Mouse (Mus musculus): ENCODE results near the gene Apobec3. TPM values are rescaled to one million over a fixed set of nuclear protein-coding genes. Genes with fewer than 3 reads are reported as not detected.

Gene Apobec3
- total RNA-seq (2021) = 1 to 10 TPM; 4.7 to 6.0 TPM

- peak; percentile 66 for DNase-seq
- intact Hi-C loops (cut with DNase I) = no loop called here
Observed at GRCm38 (mm10) chr15:79891436-79892212, at the start of gene Apobec3. Apobec3 (plus strand) TSS chr15:79891659.

GRCm38 (mm10) chr15:79842985-79843384, 48.5 kb upstream of the Apobec3 start:
- intact Hi-C loops (cut with DNase I) = no loop called here
- no peak for DNase-seq

DNA sequence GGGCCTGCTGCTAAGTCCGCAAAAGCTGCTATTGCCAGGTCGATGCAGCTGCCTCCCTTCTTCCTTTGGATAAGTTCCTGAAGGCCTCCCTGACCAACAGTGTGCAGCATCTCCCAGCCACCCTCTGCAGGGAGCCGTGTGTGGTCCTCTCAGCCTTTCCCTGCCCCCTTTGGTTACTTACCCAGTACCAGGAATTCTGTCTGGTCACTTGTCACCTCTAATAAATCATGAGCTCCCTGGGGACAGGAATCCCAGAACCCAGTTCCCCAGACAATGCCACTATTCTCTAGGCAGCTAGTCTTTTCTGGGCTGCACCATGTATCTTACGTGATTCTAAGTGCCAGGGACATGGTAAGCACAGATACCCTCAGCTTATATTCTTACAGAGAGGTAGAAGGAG, 45.5 kb upstream of the Apobec3 start:
- intact Hi-C loops (cut with DNase I) = no loop called here
- no peak for DNase-seq

GRCm38 (mm10) chr15:79847100-79847499, 44.4 kb upstream of the Apobec3 start:
- DNase-seq = no peak
- intact Hi-C loops (cut with DNase I) = no loop called here

GRCm38 (mm10) chr15:79850143-79850542, 41.3 kb upstream of the Apobec3 start:
- DNase-seq = no peak
- intact Hi-C loops (cut with DNase I) = no loop called here

DNA sequence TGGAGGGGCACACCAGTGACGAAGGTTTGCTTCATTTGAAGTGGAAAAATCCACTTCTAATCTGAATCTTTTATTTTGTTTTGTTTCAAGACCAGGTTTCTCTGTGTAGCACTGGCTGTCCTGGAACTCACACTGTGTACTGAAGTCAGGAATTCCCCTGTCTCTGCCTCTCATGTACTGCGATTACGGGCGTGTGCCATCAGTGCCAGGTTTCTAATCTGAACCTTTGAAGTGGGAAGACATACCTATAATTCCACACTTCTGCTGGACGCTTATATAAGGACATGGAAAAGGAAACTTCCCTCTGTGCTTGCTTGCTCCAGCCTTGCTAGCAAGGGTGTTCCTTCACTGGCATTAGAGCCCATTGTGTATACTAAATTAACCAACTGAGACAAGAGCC, 32.5 kb upstream of the Apobec3 start:
- no peak for DNase-seq
- intact Hi-C loops (cut with DNase I) = no loop called here

GRCm38 (mm10) chr15:79859821-79860220, 31.6 kb upstream of the Apobec3 start:
- DNase-seq = no peak
- intact Hi-C loops (cut with DNase I) = no loop called here

DNA sequence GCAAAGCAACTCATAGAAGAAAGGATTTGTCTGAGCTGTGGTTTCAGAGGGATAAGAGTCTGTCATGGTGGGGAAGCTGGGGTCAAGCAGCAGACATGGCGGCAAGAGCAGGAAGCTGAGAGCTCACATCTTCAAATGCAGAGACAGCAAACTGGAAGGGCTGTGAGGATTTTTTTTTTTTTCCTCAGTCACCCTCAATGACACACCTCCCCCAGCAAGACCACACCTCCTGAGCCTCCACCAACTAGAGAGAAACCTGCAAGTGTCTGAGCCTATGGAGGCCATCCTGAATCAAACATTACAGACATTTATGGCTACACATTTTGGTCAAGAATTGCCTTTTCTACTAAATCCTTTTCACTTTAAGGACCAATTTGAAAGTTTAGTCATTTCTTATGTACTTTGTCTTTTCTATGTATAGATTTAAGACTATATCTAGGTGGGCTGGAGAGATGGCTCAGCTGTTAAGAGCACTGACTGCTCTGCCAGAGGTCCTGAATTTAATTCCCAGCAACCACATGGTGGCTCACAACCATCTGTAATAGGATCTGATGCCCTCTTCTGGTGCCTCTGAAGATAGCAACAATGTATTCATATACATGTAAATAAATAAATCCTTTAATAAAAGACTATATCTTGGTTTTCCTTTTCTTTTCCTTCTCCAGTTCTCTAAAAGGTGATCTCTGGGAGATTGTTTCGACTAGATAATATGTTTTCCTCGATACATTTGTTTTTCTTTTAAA, 24.0 kb upstream of the Apobec3 start:
- intact Hi-C loops (cut with DNase I) = no loop called here
- DNase-seq = no peak

DNA sequence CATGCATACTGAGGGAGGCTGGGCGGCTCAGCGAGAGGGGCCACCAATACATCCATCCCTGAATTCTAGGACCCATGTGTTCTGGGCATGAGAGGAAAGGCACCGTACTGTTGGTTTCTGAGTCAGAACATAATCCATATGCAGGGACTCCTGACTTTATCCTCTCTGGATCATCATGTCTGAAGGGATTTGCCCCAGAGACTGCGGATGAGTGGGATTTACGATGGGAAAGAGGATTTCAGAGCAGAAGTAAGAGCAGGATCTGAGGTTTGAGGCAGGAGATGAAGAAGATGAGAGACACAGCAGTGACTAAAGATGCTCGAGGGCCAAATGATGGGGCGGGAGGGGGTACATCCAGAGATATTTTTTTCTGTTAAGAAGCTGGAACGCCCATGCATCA, 17.9 kb upstream of the Apobec3 start:
- intact Hi-C loops (cut with DNase I) = no loop called here
- DNase-seq = no peak

- intact Hi-C loops (cut with DNase I) = no loop called here
- no peak for DNase-seq
Observed at GRCm38 (mm10) chr15:79873995-79874394, 17.5 kb upstream of the Apobec3 start.

DNA sequence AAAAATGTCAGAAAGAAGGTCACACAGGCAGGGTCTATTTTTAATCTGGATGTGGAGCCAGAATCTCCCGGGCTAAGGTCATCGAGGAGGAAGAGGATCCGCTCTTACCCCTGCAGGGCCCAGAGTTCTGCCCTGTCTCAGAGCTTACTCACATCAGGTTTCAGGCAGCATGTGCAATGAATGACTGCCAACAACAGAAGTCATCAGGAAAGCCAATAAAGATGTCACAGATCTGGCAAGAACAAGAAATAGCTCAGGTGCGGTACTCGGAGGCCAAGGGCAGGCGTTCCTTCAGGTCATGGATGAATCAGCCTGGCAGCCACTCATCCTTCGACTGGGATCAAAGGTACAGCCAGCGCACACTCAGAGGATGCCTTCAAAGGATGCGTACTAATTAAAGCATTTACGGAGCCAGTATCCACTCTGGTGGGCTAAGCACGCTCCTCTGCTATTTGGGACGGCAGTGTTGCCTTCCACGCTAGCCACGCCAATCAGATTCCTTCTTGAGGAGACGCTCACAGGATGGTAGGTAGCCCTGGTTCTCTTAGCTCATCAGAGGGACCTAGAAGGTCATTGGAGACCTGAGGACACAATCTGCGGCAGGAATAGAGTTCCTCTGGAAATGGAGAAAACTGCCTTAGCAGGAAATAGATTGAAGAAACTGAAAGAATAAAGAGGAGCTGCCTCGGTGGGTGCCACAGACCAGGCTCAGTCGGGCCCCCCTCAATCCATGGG, 16.0 kb upstream of the Apobec3 start:
- peak; percentile 5 for DNase-seq
- intact Hi-C loops (cut with DNase I) = no loop called here

- intact Hi-C loops (cut with DNase I) = no loop called here
- no peak for DNase-seq
Observed at GRCm38 (mm10) chr15:79878725-79879136, 12.7 kb upstream of the Apobec3 start.

DNA sequence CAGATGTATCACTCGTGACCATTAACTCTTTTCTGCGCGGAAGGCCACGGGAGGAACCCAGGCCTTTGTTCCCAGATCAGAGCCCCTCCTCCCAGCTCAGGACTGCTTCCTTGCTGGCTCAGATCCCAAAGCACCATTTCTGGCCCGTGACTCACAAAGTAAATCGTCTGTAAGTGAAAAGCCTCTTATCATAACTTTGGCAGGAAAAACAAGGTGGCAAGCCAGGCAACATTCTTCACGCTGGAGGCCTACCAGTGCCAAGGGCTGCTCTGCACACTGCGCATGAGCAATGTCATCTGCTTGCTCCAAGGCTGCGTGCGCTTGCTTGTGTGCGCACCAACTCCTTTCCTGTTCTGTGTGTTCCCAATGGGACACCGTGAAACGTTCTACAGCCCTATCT, 12.1 kb upstream of the Apobec3 start:
- intact Hi-C loops (cut with DNase I) = no loop called here
- peak; percentile 84 for DNase-seq

GRCm38 (mm10) chr15:79880477-79880876, 11.0 kb upstream of the Apobec3 start:
- DNase-seq = no peak
- intact Hi-C loops (cut with DNase I) = loop anchor here (5.0 kb wide), 1 partner anchor 48 kb away; the partner anchor contains the start of genes Cbx6 and Npcd

DNA sequence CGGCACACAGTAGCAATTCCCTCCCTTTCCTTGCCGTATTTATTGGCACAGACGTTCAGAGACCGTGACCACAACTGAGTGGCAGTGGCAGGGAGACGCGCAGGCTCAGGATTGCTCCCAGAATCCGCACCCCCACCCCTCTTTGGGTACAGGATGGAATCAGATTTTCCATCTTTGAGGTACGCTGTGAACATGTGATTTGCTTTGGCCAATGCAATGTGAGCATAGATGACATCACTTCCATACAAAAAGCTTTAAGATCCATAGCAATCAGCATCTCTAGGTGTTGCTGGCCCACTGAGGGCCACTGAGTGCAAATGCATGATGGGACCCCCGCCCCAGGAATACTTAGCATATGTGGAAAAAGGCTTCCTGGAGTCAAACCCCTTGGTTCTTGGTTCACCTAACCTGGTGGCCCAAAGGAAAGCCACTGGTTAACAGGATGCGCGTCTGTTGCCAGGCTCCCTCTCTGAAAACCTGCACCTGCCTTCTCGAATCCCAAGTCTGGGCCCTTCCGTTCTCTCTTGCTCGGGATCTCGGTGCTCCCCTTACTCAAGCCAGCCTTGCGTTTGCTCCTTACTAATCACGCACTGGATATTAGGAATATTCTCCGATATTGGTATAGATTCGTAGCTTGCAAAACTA, 8.7 kb upstream of the Apobec3 start:
- peak; percentile 36 for DNase-seq
- intact Hi-C loops (cut with DNase I) = loop anchor here (5.0 kb wide), 1 partner anchor 50 kb away; the partner anchor contains the start of genes Cbx6 and Npcd

DNA sequence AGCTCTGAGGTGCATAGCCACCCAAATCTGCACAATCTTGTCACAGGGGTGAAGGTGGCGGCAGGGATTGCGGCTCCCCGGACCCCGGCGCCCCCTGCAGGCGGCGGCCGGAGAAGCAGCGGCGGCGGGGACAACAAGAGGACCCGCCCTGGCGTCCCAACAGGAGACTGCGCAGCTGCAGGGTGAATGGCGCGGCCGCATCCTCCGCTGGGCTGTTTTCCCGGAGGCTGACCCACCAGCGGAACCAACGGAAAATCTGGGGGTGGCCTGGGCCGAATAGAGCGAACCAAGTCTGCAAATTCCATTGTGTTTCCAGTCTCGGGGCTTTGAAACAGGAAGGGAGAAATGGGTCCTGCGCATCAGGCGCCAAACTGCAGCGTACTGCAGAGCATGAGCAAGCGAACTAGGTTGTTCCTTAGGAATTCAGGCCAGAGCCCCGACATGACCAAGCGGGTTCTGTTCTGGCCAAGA, 8.1 kb upstream of the Apobec3 start:
- intact Hi-C loops (cut with DNase I) = loop anchor here (5.0 kb wide), 1 partner anchor 51 kb away; the partner anchor contains the start of genes Cbx6 and Npcd
- peak; percentile 93 for DNase-seq

- DNase-seq = no peak
- intact Hi-C loops (cut with DNase I) = loop anchor here (5.0 kb wide), 1 partner anchor 53 kb away; the partner anchor contains the start of genes Cbx6 and Npcd
Observed at GRCm38 (mm10) chr15:79884820-79885219, 6.6 kb upstream of the Apobec3 start.

- peak; percentile 46 for DNase-seq
- intact Hi-C loops (cut with DNase I) = no loop called here
Observed at GRCm38 (mm10) chr15:79892213-79892541, 718 bp downstream of the Apobec3 start.

DNA sequence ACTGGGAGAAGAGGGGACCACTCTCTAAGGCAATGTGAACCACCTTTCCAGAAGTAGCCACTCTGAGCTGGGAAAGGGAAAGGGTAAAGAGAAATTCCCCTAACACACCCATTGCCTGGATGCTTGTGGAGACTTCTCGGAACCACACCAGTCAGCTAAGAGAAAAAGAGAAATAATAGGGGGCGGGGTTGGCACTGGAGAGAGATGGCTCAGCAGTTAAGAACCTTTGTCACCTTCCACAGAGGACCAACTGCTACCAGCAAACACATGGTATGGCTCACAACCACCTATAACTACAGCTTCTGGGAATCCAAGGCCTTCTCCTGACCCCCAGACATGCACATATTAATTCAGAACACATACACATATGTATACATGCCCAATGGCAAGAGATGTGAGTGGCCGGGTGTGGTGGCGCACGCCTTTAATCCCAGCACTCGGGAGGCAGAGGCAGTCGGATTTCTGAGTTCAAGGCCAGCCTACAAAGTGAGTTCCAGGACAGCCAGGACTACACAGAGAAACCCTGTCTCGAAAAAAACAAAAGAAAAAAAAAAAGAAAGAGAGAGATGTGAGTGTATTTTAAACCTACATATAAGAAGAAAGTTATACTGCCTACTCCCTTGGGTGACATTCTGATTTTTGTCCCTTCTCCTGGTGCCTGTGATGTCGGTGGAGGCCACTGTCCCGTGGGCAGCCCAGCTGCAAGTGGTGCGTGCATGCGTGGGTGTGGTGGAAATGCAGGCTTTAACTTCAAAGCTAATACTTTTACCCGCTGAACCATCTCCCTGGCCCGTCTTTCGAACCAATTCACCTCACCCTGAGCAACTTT, 1.8 kb downstream of the Apobec3 start:
- DNase-seq = no peak

GRCm38 (mm10) chr15:79893824-79894123, 2.3 kb downstream of the Apobec3 start:
- DNase-seq = no peak
- intact Hi-C loops (cut with DNase I) = no loop called here

More for the DNA sequence above, 1.8 kb downstream of the Apobec3 start:
- intact Hi-C loops (cut with DNase I) = no loop called here
